Mouse (Mus musculus) lung, postnatal 10 days (tissue): ENCODE data around the gene Rere.
"Not testable (repeated sequence)": the region's sequence is repeated elsewhere in the genome, so short reads cannot be mapped to it uniquely, and the experiment has no call there.

Experiments
- DNase-seq: peaks from one replicate; pipeline ENCODE4 v3.0.0; 2021

Gene Rere

GRCm38 (mm10) chr4:150590621-150591282, 309.3 kb downstream of the Rere start:
- DNase-seq: no peak

- DNase-seq: no peak
Observed at GRCm38 (mm10) chr4:150591602-150592001, 310.2 kb downstream of the Rere start.

GRCm38 (mm10) chr4:150592087-150592486, 310.6 kb downstream of the Rere start:
- DNase-seq: no peak

GRCm38 (mm10) chr4:150593473-150594217, 312.2 kb downstream of the Rere start:
- DNase-seq: no peak

- DNase-seq: no peak
Observed at GRCm38 (mm10) chr4:150594298-150594829, 312.9 kb downstream of the Rere start.

GRCm38 (mm10) chr4:150595071-150595470, 313.6 kb downstream of the Rere start:
- DNase-seq: no peak

GRCm38 (mm10) chr4:150595991-150596390, 314.5 kb downstream of the Rere start:
- no peak for DNase-seq

GRCm38 (mm10) chr4:150598686-150599085, 317.2 kb downstream of the Rere start:
- DNase-seq: no peak

GRCm38 (mm10) chr4:150599119-150599992, 317.9 kb downstream of the Rere start:
- DNase-seq: peak; percentile 49

- not testable (repeated sequence) for DNase-seq
Observed at GRCm38 (mm10) chr4:150600503-150600902, 319.1 kb downstream of the Rere start.

GRCm38 (mm10) chr4:150601489-150601888, 320.0 kb downstream of the Rere start:
- no peak for DNase-seq

GRCm38 (mm10) chr4:150603366-150604061, 322.1 kb downstream of the Rere start:
- DNase-seq: no peak

- DNase-seq: no peak
Observed at GRCm38 (mm10) chr4:150605804-150606203, 324.4 kb downstream of the Rere start.

GRCm38 (mm10) chr4:150606449-150607161, 325.2 kb downstream of the Rere start:
- no peak for DNase-seq

GRCm38 (mm10) chr4:150608670-150609069, 327.2 kb downstream of the Rere start:
- no peak for DNase-seq

GRCm38 (mm10) chr4:150613715-150614114, 332.3 kb downstream of the Rere start:
- no peak for DNase-seq

GRCm38 (mm10) chr4:150615251-150616028, 334.0 kb downstream of the Rere start:
- no peak for DNase-seq

GRCm38 (mm10) chr4:150616029-150616420, 334.6 kb downstream of the Rere start:
- peak; percentile 72 for DNase-seq

- DNase-seq: no peak
Observed at GRCm38 (mm10) chr4:150616841-150617240, 335.4 kb downstream of the Rere start.

GRCm38 (mm10) chr4:150619011-150619410, 337.6 kb downstream of the Rere start:
- DNase-seq: no peak

- no peak for DNase-seq
Observed at GRCm38 (mm10) chr4:150622641-150623040, 341.2 kb downstream of the Rere start.
